ENCODE assay signal across 25 mouse cellular contexts in the genomic region with DNA sequence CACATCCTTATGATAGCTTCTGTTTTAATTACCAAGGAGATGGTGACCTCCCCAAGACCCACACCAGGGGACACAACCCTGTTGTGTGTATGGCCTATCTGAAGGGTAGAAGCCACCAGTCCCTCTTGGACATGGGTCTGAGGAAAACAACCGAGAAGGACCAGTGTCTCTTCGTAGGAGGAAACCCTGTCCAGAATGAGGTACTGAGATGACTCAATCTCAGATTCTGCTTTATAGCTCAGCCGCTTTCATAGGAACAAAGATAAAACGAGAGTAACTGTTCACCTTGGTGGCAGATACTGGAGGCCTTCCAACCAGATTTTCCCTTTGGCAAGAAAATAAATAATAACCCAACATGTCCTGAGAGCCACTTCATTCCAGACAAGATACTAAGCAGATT.
"Had no signal": no experiment of that assay in that cellular context is flagged by ENCODE, and none has a peak within 500 bp of the region (broad histone marks: within the 10 kb centered on the region; RNA-seq: fewer than 3 reads in every experiment).

No protein-coding gene starts in this region.

- H3K27ac ChIP-seq: heart, embryonic 10.5 days; heart, embryonic 13.5 days; heart, embryonic 15.5 days; hindbrain, embryonic 13.5 days; hindbrain, embryonic 15.5 days; hindbrain, postnatal 0 days; kidney, embryonic 15.5 days; kidney, postnatal 0 days; limb, embryonic 13.5 days; limb, embryonic 15.5 days; liver, embryonic 12.5 days; liver, embryonic 14.5 days had no signal

- H3K4me1 ChIP-seq: heart, embryonic 10.5 days; heart, embryonic 15.5 days; liver, embryonic 12.5 days had no signal

- H3K36me3 ChIP-seq: heart, embryonic 10.5 days; heart, embryonic 13.5 days; heart, embryonic 15.5 days; hindbrain, embryonic 13.5 days; hindbrain, embryonic 15.5 days; kidney, embryonic 15.5 days; limb, embryonic 13.5 days; limb, embryonic 15.5 days; liver, embryonic 12.5 days had no signal

- H3K4me3 ChIP-seq: heart, embryonic 10.5 days; heart, embryonic 13.5 days; heart, embryonic 15.5 days; hindbrain, embryonic 13.5 days; hindbrain, embryonic 15.5 days; kidney, embryonic 15.5 days; limb, embryonic 13.5 days; limb, embryonic 15.5 days; liver, embryonic 12.5 days had no signal

- H3K9me3 ChIP-seq: heart, embryonic 10.5 days; heart, embryonic 13.5 days; heart, embryonic 15.5 days; hindbrain, embryonic 13.5 days; hindbrain, embryonic 15.5 days; kidney, embryonic 15.5 days; limb, embryonic 13.5 days; limb, embryonic 15.5 days; liver, embryonic 12.5 days had no signal

- DNase-seq: gastrocnemius, postnatal 14 days; gastrocnemius, postnatal 36 days; heart, adult 18-20 months; heart, postnatal 14 days; heart, postnatal 36 days; kidney, adult 11 months; kidney, adult 2 months; kidney, adult 9 months; kidney, postnatal 14 days; kidney, postnatal 36 days; layer of hippocampus, adult 9-11 months; layer of hippocampus, postnatal 36 days; left cerebral cortex, postnatal 4 days had no signal

- H3K9ac ChIP-seq: heart, embryonic 13.5 days; heart, embryonic 15.5 days; hindbrain, embryonic 13.5 days; hindbrain, embryonic 15.5 days; kidney, embryonic 15.5 days; limb, embryonic 13.5 days; limb, embryonic 15.5 days; liver, embryonic 12.5 days; liver, embryonic 14.5 days had no signal

- H3K4me2 ChIP-seq: heart, embryonic 13.5 days; heart, embryonic 15.5 days; hindbrain, embryonic 13.5 days; hindbrain, embryonic 15.5 days; kidney, embryonic 15.5 days; limb, embryonic 13.5 days; limb, embryonic 15.5 days; liver, embryonic 12.5 days had no signal

- H3K27me3 ChIP-seq: heart, embryonic 13.5 days; heart, embryonic 15.5 days; hindbrain, embryonic 13.5 days; hindbrain, embryonic 15.5 days; kidney, embryonic 15.5 days; limb, embryonic 13.5 days; limb, embryonic 15.5 days; liver, embryonic 12.5 days had no signal
